Mouse (Mus musculus): ENCODE data around the gene Hlf.

DNA sequence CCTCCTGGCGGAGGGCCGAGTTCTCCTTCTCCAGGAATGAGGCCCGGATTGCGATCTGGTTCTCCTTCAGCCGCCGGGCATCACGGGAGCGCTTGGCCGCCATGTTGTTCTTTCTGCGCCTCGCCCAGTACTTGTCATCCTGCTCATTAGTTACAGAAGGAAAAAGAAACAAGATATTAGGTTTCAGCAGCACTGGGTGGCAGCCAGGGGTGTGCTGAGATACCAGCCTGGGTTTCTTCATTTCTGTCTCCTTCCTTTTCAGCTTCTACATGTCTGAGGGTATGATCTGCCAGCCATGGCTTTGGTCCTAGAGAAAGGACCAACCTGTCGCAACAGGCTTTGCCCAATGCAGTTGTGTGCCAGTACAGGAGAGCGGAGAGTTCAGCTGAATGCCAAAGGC, 49.9 kb downstream of the Hlf start:
- TF ChIP-seq ZC3H11A (IDR thresholded peaks at IDR 0.05; ENCODE audit: borderline replicate concordance, low read depth, low read length): no peak
- no peak for TF ChIP-seq HCFC1 (IDR thresholded peaks at IDR 0.05; ENCODE audit: borderline replicate concordance, insufficient read depth, low read length)
